Mouse (Mus musculus): Measurements from ENCODE around the gene Ppp3ca. TPM values are rescaled to one million over a fixed set of nuclear protein-coding genes. Genes with fewer than 3 reads are reported as not detected.

Gene Ppp3ca
- total and polyA plus RNA-seq, 2 experiments from 2014 or later = 137 to 177 TPM

DNA sequence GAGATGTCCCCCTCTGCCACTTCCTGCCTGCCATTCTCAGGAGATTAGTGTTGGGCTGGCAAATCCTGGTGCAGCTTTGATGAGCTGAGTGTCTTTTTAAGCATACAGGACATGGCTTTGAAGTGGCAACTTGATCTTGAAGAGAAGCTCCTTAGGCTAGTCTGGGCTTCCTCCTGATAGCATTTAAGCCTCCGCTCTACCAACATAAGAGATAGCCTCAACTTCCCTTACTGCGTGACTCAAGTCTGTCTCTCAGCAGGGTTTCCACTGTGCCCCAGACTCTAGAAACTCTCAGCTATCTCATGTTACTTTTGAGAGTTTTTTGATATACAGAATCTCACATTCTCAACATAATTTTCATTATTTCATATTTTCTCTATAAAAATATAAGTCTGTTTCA lies 144.0 kb downstream of the Ppp3ca start:
- ATAC-seq (no peak), DNase-seq (ENCODE audit: low spot score) (no peak)
- H3K9ac ChIP-seq (replicated peaks; ENCODE audit: low read length) = no peak overlapping the region
- H3K9me3 ChIP-seq (ENCODE audit: low read length) = no peaks in the 10 kb centered on the region
- H3K27me3 ChIP-seq (ENCODE audit: insufficient read depth, low read length) = no peaks in the 10 kb centered on the region
- H3K4me2 ChIP-seq (ENCODE audit: low read depth, low read length) = no peak overlapping the region
- TF ChIP-seq CTCF (IDR thresholded peaks at IDR 0.05; ENCODE audit: low read depth) = no peak
- no peaks in the 10 kb centered on the region for H3K4me1 ChIP-seq (ENCODE audit: insufficient read depth, low read length)
- WGBS = 85% methylated on average over 2 of the region's 2 CpGs
- no peak overlapping the region for H3K27ac ChIP-seq
- H3K4me3 ChIP-seq (ENCODE audit: low read length) = no peak overlapping the region
- no peaks in the 10 kb centered on the region for H3K36me3 ChIP-seq (ENCODE audit: insufficient read depth, low read length)

DNA sequence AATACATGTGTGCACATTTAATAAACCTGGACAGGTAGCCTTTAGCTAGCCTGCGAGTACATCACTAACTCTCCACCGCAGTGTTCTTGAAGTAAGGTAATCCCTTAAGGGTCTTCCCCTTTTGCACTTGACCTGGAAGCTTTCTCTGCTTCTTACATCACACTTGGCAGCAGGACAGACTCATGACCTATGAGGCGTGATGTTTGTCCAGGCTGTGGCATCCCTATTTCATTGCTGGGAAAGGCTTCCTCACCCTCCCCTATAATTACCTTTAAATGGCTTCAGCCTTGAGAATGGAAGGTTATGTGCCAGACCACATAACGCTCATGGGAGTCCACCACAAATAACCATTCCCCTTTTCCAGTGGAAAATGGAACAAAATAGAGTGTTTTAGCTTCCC lies 145.0 kb downstream of the Ppp3ca start:
- no peak for TF ChIP-seq CTCF (IDR thresholded peaks at IDR 0.05; ENCODE audit: low read depth)
- no peak for ATAC-seq
- 93% methylated on average over 4 of the region's 4 CpGs for WGBS

GRCm38 (mm10) chr3:136816319-136816718 lies 146.4 kb downstream of the Ppp3ca start:
- Histone ChIP-seq H3K27ac (no peak overlapping the region), H3K36me3 (ENCODE audit: insufficient read depth, low read length) (no peaks in the 10 kb centered on the region), H3K9me3 (ENCODE audit: low read length) (no peaks in the 10 kb centered on the region), H3K4me2 (ENCODE audit: low read depth, low read length) (no peak overlapping the region), H3K27me3 (ENCODE audit: insufficient read depth, low read length) (no peaks in the 10 kb centered on the region), H3K4me1 (ENCODE audit: insufficient read depth, low read length) (no peaks in the 10 kb centered on the region), H3K4me3 (ENCODE audit: low read length) (no peak overlapping the region), H3K9ac (replicated peaks; ENCODE audit: low read length) (no peak overlapping the region)
- ATAC-seq (no peak), DNase-seq (ENCODE audit: low spot score) (no peak)
- TF ChIP-seq CTCF (IDR thresholded peaks at IDR 0.05; ENCODE audit: low read depth) = no peak
- WGBS = 51% methylated on average over 3 of the region's 3 CpGs

More for the DNA sequence above, 145.0 kb downstream of the Ppp3ca start:
- Histone ChIP-seq H3K9me3 (ENCODE audit: low read length) (no peaks in the 10 kb centered on the region), H3K27ac (no peak overlapping the region), H3K4me1 (ENCODE audit: insufficient read depth, low read length) (no peaks in the 10 kb centered on the region), H3K27me3 (ENCODE audit: insufficient read depth, low read length) (no peaks in the 10 kb centered on the region), H3K36me3 (ENCODE audit: insufficient read depth, low read length) (no peaks in the 10 kb centered on the region), H3K9ac (replicated peaks; ENCODE audit: low read length) (no peak overlapping the region), H3K4me3 (ENCODE audit: low read length) (no peak overlapping the region), H3K4me2 (ENCODE audit: low read depth, low read length) (no peak overlapping the region)
- DNase-seq (ENCODE audit: low spot score) = no peak

DNA sequence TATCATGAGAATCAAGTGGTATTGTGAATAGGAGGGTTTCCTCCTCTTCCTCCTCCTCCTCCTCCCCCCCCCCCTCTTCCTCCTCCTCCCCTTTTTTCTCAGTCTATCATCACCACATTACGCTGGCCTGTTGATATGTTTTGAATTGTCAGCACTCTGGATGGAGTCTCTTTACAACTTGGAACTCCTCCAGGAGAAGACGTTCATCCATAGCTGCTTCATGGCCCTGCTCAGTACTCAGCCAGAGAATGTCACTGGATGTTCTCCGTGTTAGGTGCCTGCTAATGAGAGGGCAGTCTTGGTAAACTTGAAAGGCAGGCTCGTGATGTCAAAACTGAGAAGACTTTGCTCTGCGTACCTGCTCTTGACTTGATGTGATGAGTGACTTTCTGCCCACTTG lies 149.1 kb downstream of the Ppp3ca start:
- 63% methylated on average over 5 of the region's 5 CpGs for WGBS
- no peak overlapping the region for H3K4me3 ChIP-seq (ENCODE audit: low read length)
- 0 out of 2 replicates have a peak, but pooled peaks have one; percentile 10 for ATAC-seq

GRCm38 (mm10) chr3:136821039-136821438 lies 151.1 kb downstream of the Ppp3ca start:
- no peak for TF ChIP-seq CTCF (IDR thresholded peaks at IDR 0.05; ENCODE audit: low read depth)
- no peaks in the 10 kb centered on the region for H3K4me1 ChIP-seq (ENCODE audit: insufficient read depth, low read length)
- H3K9me3 ChIP-seq (ENCODE audit: low read length) = no peaks in the 10 kb centered on the region
- no peaks in the 10 kb centered on the region for H3K36me3 ChIP-seq (ENCODE audit: insufficient read depth, low read length)
- H3K27ac ChIP-seq = no peak overlapping the region
- ATAC-seq (no peak), DNase-seq (ENCODE audit: low spot score) (no peak)
- WGBS = 69% methylated on average over 3 of the region's 3 CpGs
- no peak overlapping the region for H3K9ac ChIP-seq (replicated peaks; ENCODE audit: low read length)
- no peak overlapping the region for H3K4me2 ChIP-seq (ENCODE audit: low read depth, low read length)
- H3K4me3 ChIP-seq (ENCODE audit: low read length) = no peak overlapping the region
- H3K27me3 ChIP-seq (ENCODE audit: insufficient read depth, low read length) = no peaks in the 10 kb centered on the region

More for the DNA sequence above, 149.1 kb downstream of the Ppp3ca start:
- Histone ChIP-seq H3K27me3 (ENCODE audit: insufficient read depth, low read length) (no peaks in the 10 kb centered on the region), H3K4me2 (ENCODE audit: low read depth, low read length) (no peak overlapping the region), H3K27ac (no peak overlapping the region), H3K4me1 (ENCODE audit: insufficient read depth, low read length) (no peaks in the 10 kb centered on the region), H3K9me3 (ENCODE audit: low read length) (no peaks in the 10 kb centered on the region), H3K9ac (replicated peaks; ENCODE audit: low read length) (no peak overlapping the region), H3K36me3 (ENCODE audit: insufficient read depth, low read length) (no peaks in the 10 kb centered on the region)
- no peak for DNase-seq (ENCODE audit: low spot score)
- no peak for TF ChIP-seq CTCF (IDR thresholded peaks at IDR 0.05; ENCODE audit: low read depth)

GRCm38 (mm10) chr3:136821993-136822392 lies 152.1 kb downstream of the Ppp3ca start:
- Histone ChIP-seq H3K4me1 (ENCODE audit: insufficient read depth, low read length) (no peaks in the 10 kb centered on the region), H3K9me3 (ENCODE audit: low read length) (no peaks in the 10 kb centered on the region), H3K27me3 (ENCODE audit: insufficient read depth, low read length) (no peaks in the 10 kb centered on the region), H3K36me3 (ENCODE audit: insufficient read depth, low read length) (no peaks in the 10 kb centered on the region), H3K27ac (no peak overlapping the region), H3K4me2 (ENCODE audit: low read depth, low read length) (no peak overlapping the region), H3K9ac (replicated peaks; ENCODE audit: low read length) (no peak overlapping the region), H3K4me3 (ENCODE audit: low read length) (no peak overlapping the region)
- WGBS = 88% methylated on average over 2 of the region's 2 CpGs
- no peak for ATAC-seq
- no peak for DNase-seq (ENCODE audit: low spot score)
- TF ChIP-seq CTCF (IDR thresholded peaks at IDR 0.05; ENCODE audit: low read depth) = no peak

DNA sequence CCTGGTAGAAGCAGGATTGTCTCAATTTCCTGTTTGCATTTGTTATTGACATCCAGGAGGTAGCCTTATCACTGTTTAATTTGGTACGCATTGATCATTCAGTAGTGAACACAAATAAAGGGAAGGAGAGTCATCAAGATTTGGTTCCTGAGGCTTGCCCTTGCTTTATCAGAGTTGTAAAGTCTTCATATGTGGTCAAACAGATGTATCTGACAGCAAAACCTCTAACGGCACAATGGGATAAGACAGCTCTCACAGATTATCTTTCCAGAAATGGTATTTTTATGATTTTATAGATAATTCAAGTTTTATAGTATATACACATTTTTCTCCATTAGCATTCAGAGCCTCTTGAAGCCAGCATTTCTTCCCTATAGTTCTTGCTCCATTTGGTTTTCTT lies 152.5 kb downstream of the Ppp3ca start:
- H3K4me2 ChIP-seq (ENCODE audit: low read depth, low read length) = no peak overlapping the region
- no peaks in the 10 kb centered on the region for H3K9me3 ChIP-seq (ENCODE audit: low read length)
- H3K9ac ChIP-seq (replicated peaks; ENCODE audit: low read length) = no peak overlapping the region
- DNase-seq (ENCODE audit: low spot score) = no peak
- no peak for TF ChIP-seq CTCF (IDR thresholded peaks at IDR 0.05; ENCODE audit: low read depth)
- no peak for ATAC-seq
- H3K4me1 ChIP-seq (ENCODE audit: insufficient read depth, low read length) = no peaks in the 10 kb centered on the region
- WGBS = 95% methylated on average over 2 of the region's 2 CpGs
- H3K27ac ChIP-seq = no peak overlapping the region
- H3K4me3 ChIP-seq (ENCODE audit: low read length) = no peak overlapping the region
- H3K27me3 ChIP-seq (ENCODE audit: insufficient read depth, low read length) = no peaks in the 10 kb centered on the region
- H3K36me3 ChIP-seq (ENCODE audit: insufficient read depth, low read length) = no peaks in the 10 kb centered on the region
